Mouse (Mus musculus) liver, embryonic 15.5 days (tissue): ENCODE measurements around the gene Fam222a. TPM values are rescaled to one million over a fixed set of nuclear protein-coding genes. Genes with fewer than 3 reads are reported as not detected.

Source experiments
- ATAC-seq: fragments of 200-750 bp; cut with Nextera tagmentation; 2 replicates; pipeline ENCODE4 v1.8.0; 2017; ENCODE audit warnings: moderate number of reproducible peaks, mild to moderate bottlenecking, moderate library complexity; ENCODE audit not compliant: insufficient read depth
- H3K27ac ChIP-seq: fragments of 300-500 bp; sonication (generic); replicated peaks from 2 replicates; pipeline ENCODE4 v1.5.1; 2015; ENCODE audit warnings: mild to moderate bottlenecking, inconsistent platforms
- H3K27me3 ChIP-seq: fragments of 300-500 bp; sonication (generic); 2 replicates; pipeline ENCODE4 v1.6.1; 2015; ENCODE audit warnings: mild to moderate bottlenecking, inconsistent platforms
- H3K36me3 ChIP-seq: fragments of 300-500 bp; sonication (generic); replicated peaks from 2 replicates; pipeline ENCODE4 v1.6.1; 2015; ENCODE audit warnings: moderate library complexity, mild to moderate bottlenecking, inconsistent platforms
- H3K4me1 ChIP-seq: fragments of 300-500 bp; sonication (generic); replicated peaks from 2 replicates; pipeline ENCODE4 v1.6.1; 2015; ENCODE audit warnings: inconsistent platforms
- H3K4me2 ChIP-seq: fragments of 300-500 bp; sonication (generic); 2 replicates; pipeline ENCODE4 v1.6.1; 2015; ENCODE audit warnings: moderate library complexity, mild to moderate bottlenecking, inconsistent platforms
- H3K4me3 ChIP-seq: fragments of 300-500 bp; sonication (generic); replicated peaks from 2 replicates; pipeline ENCODE4 v1.5.1; 2015; ENCODE audit warnings: mild to moderate bottlenecking, inconsistent platforms
- H3K9ac ChIP-seq: fragments of 300-500 bp; sonication (generic); 2 replicates; pipeline ENCODE4 v1.6.1; 2015; ENCODE audit warnings: moderate library complexity, mild to moderate bottlenecking, inconsistent platforms
- H3K9me3 ChIP-seq: fragments of 300-500 bp; sonication (generic); replicated peaks from 2 replicates; pipeline ENCODE4 v1.6.1; 2016; ENCODE audit warnings: inconsistent platforms
- WGBS: fragments of 180-500 bp; shearing (Covaris S2); methylation state at CpG from one replicate; pipeline ENCODE4 v1.1.7; 2015; ENCODE audit warnings: mixed read lengths; ENCODE audit not compliant: insufficient replicate concordance; 5-methylcytosine and 5-hydroxymethylcytosine counted together
- polyA plus RNA-seq: library from polyadenylated mRNA; unstranded; fragments of >200 nt; fragmentation: Nextera tagmentation; extraction: Ambion mirVana; gene quantifications from 2 replicates; pipeline ENCODE4 v1.2.1, GENCODE M21; 2015

Fam222a gene
- polyA plus RNA-seq, 1 experiment from 2014 or later, result 0.73 TPM

- H3K27me3 ChIP-seq, result no peaks in the 10 kb centered on the region
- H3K4me2 ChIP-seq, result peak overlapping the region; percentile 19
- H3K36me3 ChIP-seq, result no peaks in the 10 kb centered on the region
- H3K9me3 ChIP-seq, result no peaks in the 10 kb centered on the region
- H3K27ac ChIP-seq, result peak overlapping the region; percentile 54; the same call in 1 of the 2 replicates
- peaks cover 56% of the 10 kb centered on the region for H3K4me1 ChIP-seq
- 12% methylated on average over 10 of the region's 10 CpGs for WGBS
- peak; percentile 51 for ATAC-seq
- H3K4me3 ChIP-seq, result no peak overlapping the region
- H3K9ac ChIP-seq, result no peak overlapping the region
Measured at GRCm38 (mm10) chr5:114596604-114597003, 28.8 kb downstream of the Fam222a start.

GRCm38 (mm10) chr5:114597222-114597621 lies 29.4 kb downstream of the Fam222a start:
- Histone ChIP-seq H3K36me3 (no peaks in the 10 kb centered on the region), H3K9ac (no peak overlapping the region), H3K27me3 (no peaks in the 10 kb centered on the region), H3K4me1 (peaks cover 55% of the 10 kb centered on the region), H3K4me2 (peak overlapping the region; percentile 19; the same call in 1 of the 2 replicates), H3K27ac (0 out of 2 replicates have a peak overlapping the region, but pooled peaks have one; percentile 54), H3K4me3 (no peak overlapping the region), H3K9me3 (no peaks in the 10 kb centered on the region)
- no peak for ATAC-seq
- WGBS, result 40% methylated on average over 8 of the region's 8 CpGs

GRCm38 (mm10) chr5:114597652-114598051 lies 29.8 kb downstream of the Fam222a start:
- Histone ChIP-seq H3K9ac (no peak overlapping the region), H3K4me1 (peaks cover 53% of the 10 kb centered on the region), H3K36me3 (no peaks in the 10 kb centered on the region), H3K27ac (no peak overlapping the region), H3K9me3 (no peaks in the 10 kb centered on the region), H3K27me3 (no peaks in the 10 kb centered on the region), H3K4me3 (no peak overlapping the region), H3K4me2 (no peak overlapping the region)
- 32% methylated on average over 6 of the region's 6 CpGs for WGBS
- ATAC-seq, result no peak

- WGBS, result 60% methylated on average over 8 of the region's 8 CpGs
Measured at GRCm38 (mm10) chr5:114602012-114602411, 34.2 kb downstream of the Fam222a start.

GRCm38 (mm10) chr5:114603975-114604374 lies 36.2 kb downstream of the Fam222a start:
- WGBS, result 54% methylated on average over 5 of the region's 5 CpGs
- Histone ChIP-seq H3K36me3 (no peaks in the 10 kb centered on the region), H3K9me3 (no peaks in the 10 kb centered on the region), H3K27me3 (no peaks in the 10 kb centered on the region), H3K4me1 (peaks cover 10% of the 10 kb centered on the region; the same call in 1 of the 2 replicates), H3K27ac (no peak overlapping the region), H3K9ac (no peak overlapping the region), H3K4me3 (no peak overlapping the region), H3K4me2 (no peak overlapping the region)
- no peak for ATAC-seq

More at GRCm38 (mm10) chr5:114602012-114602411, 34.2 kb downstream of the Fam222a start:
- Histone ChIP-seq H3K4me1 (peaks cover 10% of the 10 kb centered on the region; the same call in 1 of the 2 replicates), H3K27me3 (no peaks in the 10 kb centered on the region), H3K4me2 (no peak overlapping the region), H3K9ac (no peak overlapping the region), H3K9me3 (no peaks in the 10 kb centered on the region), H3K4me3 (no peak overlapping the region), H3K27ac (no peak overlapping the region), H3K36me3 (no peaks in the 10 kb centered on the region)
- ATAC-seq, result no peak

GRCm38 (mm10) chr5:114604781-114605290 lies 37.0 kb downstream of the Fam222a start:
- Histone ChIP-seq H3K4me1 (peaks cover 10% of the 10 kb centered on the region; the same call in 1 of the 2 replicates), H3K27ac (no peak overlapping the region), H3K36me3 (no peaks in the 10 kb centered on the region), H3K4me2 (no peak overlapping the region), H3K9me3 (no peaks in the 10 kb centered on the region), H3K9ac (no peak overlapping the region), H3K4me3 (no peak overlapping the region), H3K27me3 (0 out of 2 replicates have a peak, but pooled peaks cover 2% of the 10 kb centered on the region)
- 33% methylated on average over 11 of the region's 11 CpGs for WGBS
- no peak for ATAC-seq

GRCm38 (mm10) chr5:114605981-114606380 lies 38.2 kb downstream of the Fam222a start:
- Histone ChIP-seq H3K36me3 (no peaks in the 10 kb centered on the region), H3K9ac (no peak overlapping the region), H3K9me3 (no peaks in the 10 kb centered on the region), H3K27ac (no peak overlapping the region), H3K27me3 (0 out of 2 replicates have a peak, but pooled peaks cover 4% of the 10 kb centered on the region), H3K4me3 (no peak overlapping the region), H3K4me2 (no peak overlapping the region), H3K4me1 (peaks cover 10% of the 10 kb centered on the region; the same call in 1 of the 2 replicates)
- no peak for ATAC-seq
- WGBS, result 60% methylated on average over 6 of the region's 6 CpGs

- 45% methylated on average over 8 of the region's 8 CpGs for WGBS
- ATAC-seq, result no peak
- H3K27ac ChIP-seq, result no peak overlapping the region
- H3K27me3 ChIP-seq, result 0 out of 2 replicates have a peak, but pooled peaks cover 4% of the 10 kb centered on the region
- H3K9ac ChIP-seq, result no peak overlapping the region
- H3K9me3 ChIP-seq, result no peaks in the 10 kb centered on the region
- no peak overlapping the region for H3K4me3 ChIP-seq
- H3K4me1 ChIP-seq, result peaks cover 6% of the 10 kb centered on the region; the same call in 1 of the 2 replicates
- 0 out of 2 replicates have a peak, but pooled peaks cover 4% of the 10 kb centered on the region for H3K36me3 ChIP-seq
- H3K4me2 ChIP-seq, result no peak overlapping the region
Measured at GRCm38 (mm10) chr5:114607651-114608050, 39.8 kb downstream of the Fam222a start.

- ATAC-seq, result no peak
- Histone ChIP-seq H3K9me3 (no peaks in the 10 kb centered on the region), H3K4me3 (no peak overlapping the region), H3K4me2 (no peak overlapping the region), H3K27ac (no peak overlapping the region), H3K27me3 (0 out of 2 replicates have a peak, but pooled peaks cover 4% of the 10 kb centered on the region), H3K9ac (no peak overlapping the region), H3K36me3 (0 out of 2 replicates have a peak, but pooled peaks cover 4% of the 10 kb centered on the region), H3K4me1 (peaks cover 6% of the 10 kb centered on the region; the same call in 1 of the 2 replicates)
- WGBS, result 6% methylated on average over 12 of the region's 12 CpGs
Measured at GRCm38 (mm10) chr5:114608516-114608915, 40.7 kb downstream of the Fam222a start.

- no peak overlapping the region for H3K27ac ChIP-seq
- ATAC-seq, result no peak
- H3K4me2 ChIP-seq, result no peak overlapping the region
- WGBS, result 73% methylated on average over 10 of the region's 10 CpGs
- H3K4me3 ChIP-seq, result no peak overlapping the region
- H3K27me3 ChIP-seq, result 0 out of 2 replicates have a peak, but pooled peaks cover 4% of the 10 kb centered on the region
- no peak overlapping the region for H3K9ac ChIP-seq
- peaks cover 27% of the 10 kb centered on the region for H3K4me1 ChIP-seq
- no peaks in the 10 kb centered on the region for H3K9me3 ChIP-seq
- H3K36me3 ChIP-seq, result 0 out of 2 replicates have a peak, but pooled peaks cover 4% of the 10 kb centered on the region
Measured at GRCm38 (mm10) chr5:114611256-114611655, 43.4 kb downstream of the Fam222a start.

- no peak overlapping the region for H3K27ac ChIP-seq
- no peak overlapping the region for H3K4me3 ChIP-seq
- peaks cover 35% of the 10 kb centered on the region for H3K4me1 ChIP-seq
- H3K4me2 ChIP-seq, result no peak overlapping the region
- H3K9ac ChIP-seq, result no peak overlapping the region
- 54% methylated on average over 25 of the region's 25 CpGs for WGBS
- H3K36me3 ChIP-seq, result 0 out of 2 replicates have a peak, but pooled peaks cover 4% of the 10 kb centered on the region
- ATAC-seq, result no peak
- no peaks in the 10 kb centered on the region for H3K9me3 ChIP-seq
- H3K27me3 ChIP-seq, result 0 out of 2 replicates have a peak, but pooled peaks cover 4% of the 10 kb centered on the region
Measured at GRCm38 (mm10) chr5:114611968-114612608, 44.3 kb downstream of the Fam222a start.
